Mouse (Mus musculus): Measurements from ENCODE around the gene Sec16a.

DNA sequence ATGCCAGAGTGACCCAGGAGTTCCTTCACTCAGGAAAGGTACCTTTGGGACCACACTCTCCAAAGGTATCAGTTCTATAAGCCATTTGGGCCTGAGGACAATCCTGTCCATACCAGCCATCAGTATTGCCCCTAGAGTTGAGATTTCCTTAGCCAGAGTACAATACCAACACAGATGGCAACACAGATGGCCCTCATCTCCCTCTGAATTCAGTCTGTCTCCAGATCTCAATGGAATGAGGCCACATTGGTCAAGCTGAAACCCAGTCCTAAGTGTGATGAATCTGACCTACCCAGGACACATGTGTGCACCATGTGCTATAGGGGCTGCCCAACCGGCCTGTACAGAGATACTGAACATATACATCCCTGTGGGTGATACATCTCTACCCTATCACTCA lies 42.8 kb downstream of the Sec16a start:
- TF ChIP-seq CTCF (IDR thresholded peaks at IDR 0.05; ENCODE audit: insufficient read depth, low read length) (no peak), POLR2A (IDR thresholded peaks at IDR 0.05; ENCODE audit: borderline replicate concordance, extremely low read depth, low read depth, low read length) (no peak)
